Mouse (Mus musculus): ENCODE measurements around the gene Psma1.

Gene Psma1

GRCm38 (mm10) chr7:114275372-114276004 lies 430 bp downstream of the Psma1 start:
- peak; percentile 45 for DNase-seq (ENCODE audit: low read depth)

DNA sequence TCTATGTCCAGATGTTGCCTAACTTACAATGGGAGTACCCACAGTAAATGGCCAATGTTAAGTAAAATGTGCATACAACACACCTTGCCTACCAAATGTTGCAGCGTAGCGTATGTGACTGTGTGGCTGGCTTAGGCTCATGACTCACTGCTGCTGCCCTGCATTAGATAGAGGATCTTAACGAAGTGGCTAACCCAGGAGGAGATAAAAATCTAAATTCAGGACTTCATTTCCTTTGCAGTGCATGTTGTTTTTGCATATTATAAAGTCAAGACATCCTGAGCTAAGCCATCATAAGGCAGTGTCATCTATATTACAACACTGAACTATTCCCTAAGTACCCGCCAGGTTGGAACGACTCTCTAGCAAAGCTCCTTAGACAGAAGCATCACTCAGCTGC lies 7.5 kb downstream of the Psma1 start:
- DNase-seq (ENCODE audit: low read depth) = peak; percentile 90

GRCm38 (mm10) chr7:114253885-114254833 lies 21.8 kb downstream of the Psma1 start, which contains the start of gene Copb1:
TSS of gene Copb1 (minus strand) at chr7:114254711.
- peak; percentile 90 for DNase-seq (ENCODE audit: low read depth)

GRCm38 (mm10) chr7:114251684-114252083 lies 24.2 kb downstream of the Psma1 start:
- DNase-seq (ENCODE audit: low read depth) = peak; percentile 31

GRCm38 (mm10) chr7:114233980-114234379 lies 41.9 kb downstream of the Psma1 start:
- no peak for DNase-seq (ENCODE audit: low read depth)

DNA sequence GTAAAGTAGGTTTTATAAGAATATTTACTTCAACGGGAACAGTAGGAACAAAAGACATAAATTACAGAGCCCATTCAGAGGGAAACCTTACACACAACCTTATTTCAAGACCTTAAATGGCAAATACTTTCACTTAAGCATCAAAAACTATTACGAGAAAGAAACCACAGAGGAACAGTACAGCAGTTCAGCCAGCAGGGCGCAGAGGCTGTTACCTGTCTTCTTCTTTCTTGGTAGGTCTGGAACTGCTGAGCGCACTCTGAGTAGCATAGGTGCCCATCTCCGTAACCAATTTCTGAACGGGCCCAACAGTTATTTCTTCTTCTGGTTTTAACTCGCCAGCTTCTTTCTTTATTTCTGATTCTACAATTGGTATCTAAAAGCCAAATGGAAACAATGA lies 42.9 kb downstream of the Psma1 start:
- DNase-seq (ENCODE audit: low read depth) = no peak

- DNase-seq (ENCODE audit: low read depth) = no peak
These were observed 44.1 kb downstream of the Psma1 start for GRCm38 (mm10) chr7:114231857-114232256.

GRCm38 (mm10) chr7:114226521-114226920 lies 49.4 kb downstream of the Psma1 start:
- no peak for DNase-seq (ENCODE audit: low read depth)

DNA sequence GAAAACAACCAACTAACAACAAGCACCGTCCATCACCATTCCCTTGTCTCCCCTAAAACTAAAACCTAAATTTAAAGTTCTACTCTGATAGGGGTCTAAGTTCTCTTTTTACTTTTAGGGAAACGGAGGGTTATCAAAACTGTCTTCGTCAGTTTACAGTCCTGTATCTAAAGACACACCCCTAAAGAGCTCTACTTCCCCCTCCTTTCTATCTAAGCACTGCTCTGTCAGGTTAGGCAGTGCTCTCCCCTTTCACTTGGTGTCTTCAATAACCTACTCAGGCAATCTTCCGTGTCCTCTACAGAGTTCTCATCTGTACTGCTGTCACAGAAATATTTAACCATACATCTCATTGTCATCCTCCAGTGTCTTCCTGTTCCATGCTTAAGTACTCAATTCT lies 55.5 kb downstream of the Psma1 start:
- no peak for DNase-seq (ENCODE audit: low read depth)

GRCm38 (mm10) chr7:114216908-114217307 lies 59.0 kb downstream of the Psma1 start:
- DNase-seq (ENCODE audit: low read depth) = no peak

All from 416B (cell line).